Mouse (Mus musculus): ENCODE results near the gene Adamts1. TPM values are rescaled to one million over a fixed set of nuclear protein-coding genes. Genes with fewer than 3 reads are reported as not detected.

Adamts1 gene
- 10 to 100 TPM; 20.6 to 40.2 TPM for total RNA-seq (2021)
- long read RNA-seq, experiment 1, full-length matches to known transcripts = 10 of 13 reads
- long read RNA-seq, experiment 1, partial matches to known transcripts = 0 of 13 reads
- long read RNA-seq, experiment 1, other reads (novel, unspliced or antisense) = 3 of 13 reads
- long read RNA-seq, experiment 2, full-length matches to known transcripts = 52 of 67 reads
- long read RNA-seq, experiment 2, partial matches to known transcripts = 12 of 67 reads
- long read RNA-seq, experiment 2, other reads (novel, unspliced or antisense) = 3 of 67 reads

DNA sequence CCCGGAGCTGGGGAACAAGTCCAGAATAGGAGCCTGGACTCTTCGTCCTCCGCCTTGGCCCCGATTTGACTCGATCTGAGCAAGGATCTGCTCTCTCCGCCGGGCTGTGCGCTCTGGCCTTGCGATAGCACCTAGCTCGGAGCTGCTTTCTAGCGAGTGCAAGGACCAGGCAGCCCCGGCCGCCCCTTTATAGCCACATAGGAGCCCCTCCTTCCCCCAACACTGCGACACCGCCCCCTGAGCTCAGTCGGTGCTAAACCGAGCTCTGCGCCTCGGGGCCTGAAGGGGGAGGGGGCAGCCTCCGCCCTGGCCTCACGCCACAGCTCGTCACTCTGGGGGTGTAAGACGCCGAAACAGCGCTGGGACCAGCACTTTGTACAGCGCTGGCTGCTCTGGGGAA is at the start of gene Adamts1:
Gene Adamts1, minus strand, starts transcription at position 160 of the 400 bp plus-strand sequence.
- peak; percentile 27 to 60 for DNase-seq (ENCODE audit: low spot score in 2 of 2)

DNA sequence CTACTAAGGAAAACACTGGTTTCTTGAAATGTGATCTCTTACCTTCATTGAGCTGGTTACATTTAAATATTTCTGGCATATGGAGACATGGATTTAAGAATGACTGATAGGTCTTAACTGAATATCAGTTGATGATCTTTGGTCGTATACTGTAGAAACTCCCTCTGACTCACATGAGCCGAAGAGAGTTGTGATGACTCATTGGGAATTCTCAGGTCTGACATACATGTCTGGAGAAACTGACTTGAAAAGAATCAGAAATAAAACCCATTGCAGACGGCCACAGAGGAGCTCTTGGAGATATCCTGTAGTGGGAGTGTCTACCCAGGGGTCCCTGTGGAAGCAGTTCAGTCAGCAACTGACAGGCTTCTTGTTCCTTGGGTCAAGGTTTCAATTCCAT is 24.2 kb upstream of the Adamts1 start:
- no peak for DNase-seq (ENCODE audit: low spot score in 2 of 2)

DNA sequence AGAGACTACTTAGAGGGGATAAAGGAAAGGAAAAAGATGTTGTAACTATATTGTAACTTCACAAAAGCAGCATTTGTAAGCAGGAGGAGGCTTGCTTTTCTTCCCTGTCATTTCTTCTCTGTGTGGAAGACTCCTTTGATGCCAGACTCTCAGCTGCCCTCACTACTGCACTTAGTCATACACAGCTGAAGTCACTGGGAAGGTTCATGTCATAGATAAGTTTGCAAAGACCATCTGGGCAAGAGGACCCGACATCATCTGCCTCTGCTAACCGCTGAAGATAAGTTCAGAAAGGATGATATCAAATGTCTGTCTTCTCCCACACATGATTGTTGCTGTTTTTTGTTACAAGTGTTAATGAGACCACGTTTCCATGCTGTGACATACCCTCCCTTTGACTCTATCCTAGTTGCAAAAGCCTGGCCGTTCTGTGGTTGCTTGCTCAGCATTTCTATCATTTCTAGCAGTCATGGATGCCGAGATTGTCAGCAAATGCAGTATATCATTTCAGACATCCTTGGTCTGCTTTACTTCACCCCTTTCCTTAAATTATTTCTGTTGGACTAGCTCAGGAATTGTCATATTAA is 19.5 kb upstream of the Adamts1 start:
- no peak for DNase-seq (ENCODE audit: low spot score in 2 of 2)

DNA sequence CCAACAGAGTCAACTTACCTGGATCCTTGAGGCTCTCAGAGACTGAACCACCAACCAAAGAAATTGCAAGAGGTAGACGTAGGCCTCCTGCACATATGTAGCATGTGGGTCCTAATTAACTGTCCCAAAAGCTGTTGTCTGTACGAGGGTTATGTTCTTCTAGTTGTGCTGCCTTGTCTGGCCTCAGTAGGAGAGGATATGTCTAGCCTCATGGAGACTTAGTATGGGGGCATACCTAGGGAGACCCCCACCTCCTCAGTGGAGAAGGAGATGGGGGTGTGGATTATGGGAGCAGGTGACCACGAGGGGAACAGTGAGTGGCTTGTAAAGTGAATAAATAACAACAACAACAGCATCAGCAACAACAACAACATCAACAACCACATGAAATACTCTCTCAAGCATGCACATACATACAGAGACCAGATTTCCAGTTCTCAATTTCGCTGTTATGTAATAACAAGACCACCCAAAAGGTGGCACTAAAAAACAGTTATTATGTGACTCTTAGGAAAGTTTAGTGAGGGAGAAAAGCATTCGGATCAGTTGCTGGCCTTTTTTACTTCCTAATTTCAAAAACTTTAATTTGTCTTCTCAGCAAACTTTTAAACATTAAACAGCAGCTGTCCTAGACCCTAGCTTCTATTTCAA is 17.0 kb upstream of the Adamts1 start:
- no peak for DNase-seq (ENCODE audit: low spot score in 2 of 2)

DNA sequence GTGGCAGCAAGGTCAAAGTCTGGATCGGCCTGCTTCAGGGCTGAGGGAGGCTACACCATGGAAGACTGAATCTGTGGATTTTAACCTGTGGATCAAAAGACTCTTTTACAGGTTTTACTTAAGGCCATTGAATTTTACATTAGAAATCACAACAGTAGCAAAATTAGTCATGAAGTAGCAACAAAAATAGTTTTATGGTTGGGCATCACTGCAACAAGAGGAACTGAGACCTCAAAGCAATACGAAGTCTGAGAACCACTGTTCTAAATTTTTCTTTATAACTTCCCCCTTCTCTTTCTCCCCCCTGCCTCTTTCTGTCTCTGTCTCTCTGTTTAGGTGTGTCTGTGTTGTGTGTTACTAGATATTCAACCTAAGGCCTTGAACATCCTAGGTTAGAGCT is 11.2 kb upstream of the Adamts1 start:
- no peak for DNase-seq (ENCODE audit: low spot score in 2 of 2)

DNA sequence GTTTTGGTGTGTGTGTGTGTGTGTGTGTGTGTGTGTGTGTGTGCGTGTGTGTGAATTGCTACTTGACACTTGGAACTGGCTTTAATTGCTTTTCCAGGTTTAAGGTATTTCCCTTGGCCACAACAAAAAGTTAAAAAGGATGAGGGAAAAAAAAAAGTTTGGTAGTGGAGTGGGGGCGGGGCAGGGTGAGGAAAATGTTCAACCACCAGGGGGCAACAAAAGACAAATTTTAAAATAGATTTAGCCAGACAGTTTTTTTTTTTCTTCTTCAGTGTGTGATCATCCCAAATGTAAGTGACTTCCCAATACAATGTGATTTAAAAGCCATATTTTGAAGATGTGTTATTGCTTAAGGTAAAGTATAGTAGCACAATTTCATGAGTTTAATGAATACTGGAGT is 4.7 kb upstream of the Adamts1 start:
- no peak for DNase-seq (ENCODE audit: low spot score in 2 of 2)

- DNase-seq (ENCODE audit: low spot score in 2 of 2) = no peak
These were observed 4.2 kb upstream of the Adamts1 start for GRCm38 (mm10) chr16:85807072-85807471.

- no peak for DNase-seq (ENCODE audit: low spot score in 2 of 2)
These were observed 2.7 kb upstream of the Adamts1 start for GRCm38 (mm10) chr16:85805581-85805980.

GRCm38 (mm10) chr16:85803613-85804551 is 969 bp upstream of the Adamts1 start:
- peak in 1 of 2 experiments; percentile 32 for DNase-seq (ENCODE audit: low spot score in 2 of 2)

- DNase-seq (ENCODE audit: low spot score in 2 of 2) = peak in 1 of 2 experiments; percentile 14
These were observed 722 bp downstream of the Adamts1 start for GRCm38 (mm10) chr16:85801971-85802811.

GRCm38 (mm10) chr16:85801252-85801651 is 1.7 kb downstream of the Adamts1 start:
- peak; percentile 18 to 60 for DNase-seq (ENCODE audit: low spot score in 2 of 2)

- peak; percentile 51 to 80 for DNase-seq (ENCODE audit: low spot score in 2 of 2)
These were observed 2.2 kb downstream of the Adamts1 start for GRCm38 (mm10) chr16:85800691-85801090.

- DNase-seq (ENCODE audit: low spot score in 2 of 2) = no peak
These were observed 2.9 kb downstream of the Adamts1 start for GRCm38 (mm10) chr16:85799971-85800370.

- no peak for DNase-seq (ENCODE audit: low spot score in 2 of 2)
These were observed 4.6 kb downstream of the Adamts1 start for GRCm38 (mm10) chr16:85798334-85798733.

GRCm38 (mm10) chr16:85797161-85797560 is 5.8 kb downstream of the Adamts1 start:
- no peak for DNase-seq (ENCODE audit: low spot score in 2 of 2)

GRCm38 (mm10) chr16:85795731-85796130 is 7.2 kb downstream of the Adamts1 start:
- DNase-seq (ENCODE audit: low spot score in 2 of 2) = no peak

DNA sequence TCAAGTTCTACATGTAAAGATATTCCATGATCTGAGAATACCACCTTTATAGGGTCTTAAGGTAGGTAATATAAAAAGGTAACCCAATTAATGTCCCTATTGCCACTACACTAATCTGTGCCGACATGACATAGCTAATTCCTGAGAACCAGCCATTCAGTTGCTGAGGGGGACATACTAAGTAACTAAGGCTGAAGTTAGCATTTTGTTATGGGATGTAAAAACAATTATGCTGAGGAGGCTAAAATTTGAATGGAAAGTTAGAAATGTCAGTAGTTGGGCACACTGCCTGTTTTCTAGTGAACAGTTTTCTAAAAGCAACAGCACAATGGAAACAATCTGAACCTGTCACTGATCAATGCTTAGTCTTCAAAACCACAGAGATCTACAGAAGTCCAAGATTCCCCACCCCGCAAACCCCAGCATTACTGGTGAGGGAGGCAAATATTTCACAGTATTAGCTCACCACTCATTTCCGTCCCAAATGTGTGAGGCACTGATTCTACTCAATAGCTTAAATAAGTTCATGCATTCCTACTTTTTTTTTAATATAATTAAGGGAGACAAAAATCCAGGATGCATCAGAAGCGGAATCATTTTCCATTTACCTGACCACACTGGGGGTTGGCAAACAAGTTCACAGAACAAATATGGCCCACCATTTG is 9.6 kb downstream of the Adamts1 start:
- no peak for DNase-seq (ENCODE audit: low spot score in 2 of 2)

- no peak for DNase-seq (ENCODE audit: low spot score in 2 of 2)
These were observed 21.8 kb downstream of the Adamts1 start for GRCm38 (mm10) chr16:85781076-85781475.

DNA sequence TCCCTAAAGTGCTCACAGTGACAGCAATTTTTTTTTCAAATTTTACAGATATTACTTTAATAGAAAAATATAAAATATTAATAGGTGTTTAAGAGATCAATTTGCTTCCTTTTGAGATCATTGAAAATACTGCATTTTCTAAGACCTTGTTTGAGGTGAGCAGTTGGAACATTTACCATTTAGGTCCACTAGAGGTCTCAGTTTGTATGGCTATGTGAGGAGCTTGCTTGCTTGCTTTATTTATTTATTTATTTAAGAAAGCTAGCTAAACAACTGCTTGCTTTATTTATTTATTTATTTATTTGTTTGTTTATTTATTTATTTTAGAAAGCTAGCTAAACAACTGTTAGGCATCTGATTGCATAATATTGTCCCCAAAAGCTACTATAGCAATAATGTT is 23.1 kb downstream of the Adamts1 start:
- DNase-seq (ENCODE audit: low spot score in 2 of 2) = no peak

DNA sequence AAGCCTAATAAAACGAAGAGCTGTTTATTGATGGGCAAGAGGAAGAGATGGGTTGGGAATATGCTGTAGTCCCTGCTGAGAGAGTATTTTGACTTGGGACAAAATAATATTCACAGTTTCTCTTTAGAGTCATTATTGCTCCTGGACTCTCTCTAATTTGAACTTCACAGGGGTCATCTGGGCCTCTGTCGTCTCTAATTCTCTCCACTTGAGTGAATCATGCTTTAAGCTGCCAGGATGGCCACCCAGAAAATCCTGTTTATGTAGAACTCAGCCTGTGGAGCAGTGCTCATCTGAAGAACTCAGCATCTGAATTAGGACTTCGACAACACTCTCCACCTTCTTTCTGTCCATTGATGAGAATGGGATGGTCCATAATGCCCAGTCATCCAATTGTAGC is 30.6 kb downstream of the Adamts1 start:
- DNase-seq (ENCODE audit: low spot score in 2 of 2) = no peak

All from adrenal gland, postnatal 4 days (tissue).